Mouse (Mus musculus): ENCODE data around the gene Carmil1.

Carmil1 gene

GRCm38 (mm10) chr13:24103152-24103551 is 177.4 kb downstream of the Carmil1 start:
- no peak for DNase-seq (ENCODE audit: low spot score)

- DNase-seq (ENCODE audit: low spot score), result no peak
These were observed 178.3 kb downstream of the Carmil1 start for GRCm38 (mm10) chr13:24102256-24102655.

GRCm38 (mm10) chr13:24101157-24102130 is 179.2 kb downstream of the Carmil1 start:
- no peak for DNase-seq (ENCODE audit: low spot score)

DNA sequence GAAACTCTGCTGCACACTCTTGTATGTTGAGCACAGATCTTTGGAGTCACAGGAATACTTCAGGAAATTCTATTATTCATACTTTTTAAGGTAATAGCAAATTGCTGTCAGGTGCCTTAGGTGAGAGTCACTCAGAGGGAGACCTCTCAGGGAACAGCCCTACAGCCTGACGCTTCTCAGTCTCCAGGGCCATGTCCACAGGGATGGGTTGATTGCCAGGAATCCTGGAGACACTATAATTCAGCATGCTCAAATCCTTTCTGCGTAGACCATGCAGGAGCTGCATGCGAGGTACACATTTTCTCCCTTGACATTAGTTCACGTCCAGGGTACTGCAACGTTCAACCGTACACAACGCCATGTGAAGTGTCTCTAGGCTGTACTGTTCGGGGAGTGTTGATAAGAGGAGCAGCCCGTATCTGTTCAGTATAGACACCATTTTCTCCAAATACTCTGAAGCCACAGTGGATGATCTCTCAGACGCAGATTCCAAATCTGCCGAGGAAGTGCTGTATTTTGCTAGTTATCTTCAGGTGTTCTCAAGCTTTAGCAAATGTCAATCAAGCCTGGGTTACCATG is 180.0 kb downstream of the Carmil1 start:
- no peak for DNase-seq (ENCODE audit: low spot score)

- no peak for DNase-seq (ENCODE audit: low spot score)
These were observed 184.0 kb downstream of the Carmil1 start for GRCm38 (mm10) chr13:24096573-24096972.

DNA sequence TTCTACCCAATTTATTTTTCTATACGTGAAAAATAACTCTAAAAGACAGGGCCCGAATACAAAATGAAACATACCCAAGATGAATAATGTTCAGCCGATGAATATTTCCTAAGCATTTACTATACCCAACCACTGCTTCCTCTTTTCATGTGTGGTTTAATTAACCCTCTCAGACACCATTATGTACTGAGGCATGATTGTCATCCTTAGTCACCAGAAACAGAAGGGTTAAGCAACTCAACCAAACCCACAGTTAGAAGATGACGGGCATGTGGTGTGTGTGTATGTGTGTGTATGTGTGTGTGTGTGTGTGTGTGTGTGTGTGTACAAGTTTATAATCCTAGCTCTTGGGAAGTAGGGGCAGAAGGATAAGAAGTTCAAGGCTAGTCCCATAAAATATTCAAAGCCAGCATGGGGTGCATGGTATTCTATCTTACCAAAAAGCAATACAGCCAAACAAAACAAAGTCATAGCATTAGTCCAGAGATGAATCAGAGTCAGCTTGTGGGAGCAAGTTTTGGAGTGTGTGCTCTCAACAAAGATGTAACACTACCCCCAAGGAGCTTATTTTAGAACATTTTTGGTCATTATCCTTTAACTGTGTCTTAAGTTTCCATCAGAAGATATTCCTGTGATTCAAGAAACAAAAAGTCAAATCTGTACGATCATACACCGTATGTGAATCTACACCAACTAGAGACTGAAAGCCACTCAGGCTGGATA is 185.6 kb downstream of the Carmil1 start:
- no peak for DNase-seq (ENCODE audit: low spot score)

- DNase-seq (ENCODE audit: low spot score), result no peak
These were observed 187.5 kb downstream of the Carmil1 start for GRCm38 (mm10) chr13:24093108-24093507.

DNA sequence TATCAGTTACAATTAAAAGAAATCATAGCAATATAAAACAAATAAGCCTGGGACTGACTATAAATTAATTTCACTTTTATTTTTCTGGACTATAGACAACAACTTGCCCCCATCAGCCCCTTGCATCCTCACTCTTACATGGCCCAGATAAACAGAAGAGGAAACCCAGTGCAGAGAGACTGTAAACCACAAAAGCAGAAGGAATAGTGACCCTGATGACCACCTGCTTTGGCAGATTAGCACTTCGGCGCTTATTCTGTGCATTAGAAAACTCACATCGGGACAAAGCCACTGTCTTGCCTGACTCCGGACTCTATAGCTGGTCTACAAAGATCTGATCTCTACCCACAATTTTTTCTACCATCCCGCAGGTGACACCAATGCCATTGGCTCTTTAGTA is 188.5 kb downstream of the Carmil1 start:
- DNase-seq (ENCODE audit: low spot score), result no peak

DNA sequence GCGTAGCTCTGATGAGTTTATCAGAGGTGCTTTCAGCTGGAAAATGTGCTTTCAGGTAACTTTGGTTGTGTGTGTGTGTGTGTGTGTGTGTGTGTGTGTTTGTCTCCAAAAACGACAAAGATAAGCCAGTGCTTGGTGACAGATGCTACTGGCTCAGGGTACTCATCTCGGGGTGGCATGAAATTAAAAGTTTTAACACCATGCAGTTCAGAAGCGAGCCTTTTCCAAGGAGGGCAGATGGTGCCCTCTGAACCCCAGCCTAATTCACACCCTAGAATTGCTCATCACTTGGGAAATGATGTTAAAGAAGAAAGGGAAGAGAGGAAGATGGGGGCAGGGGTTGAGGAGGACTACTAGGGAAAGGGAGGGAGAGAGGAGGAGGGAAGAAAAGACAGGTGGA is 198.4 kb downstream of the Carmil1 start:
- no peak for DNase-seq (ENCODE audit: low spot score)

- no peak for DNase-seq (ENCODE audit: low spot score)
These were observed 198.9 kb downstream of the Carmil1 start for GRCm38 (mm10) chr13:24081698-24082097.

DNA sequence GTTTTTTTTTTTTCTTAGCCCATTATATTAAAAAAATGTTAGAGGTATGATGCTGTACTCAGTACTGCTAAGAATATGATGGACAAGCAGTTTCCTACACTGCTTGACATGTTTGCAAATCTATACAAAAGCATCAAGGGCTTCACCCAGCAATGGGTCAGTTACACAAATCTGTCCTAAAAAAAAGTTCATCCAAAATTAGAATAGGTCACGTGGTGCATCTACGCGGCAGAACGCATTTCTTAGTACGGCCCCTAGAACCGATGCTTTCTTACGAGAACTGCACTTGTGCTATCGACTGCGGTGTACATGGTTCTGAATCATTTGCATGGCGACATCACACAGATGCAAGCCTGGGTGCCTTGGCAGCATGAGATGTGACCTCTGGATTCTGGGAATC is 208.0 kb downstream of the Carmil1 start:
- DNase-seq (ENCODE audit: low spot score), result no peak

DNA sequence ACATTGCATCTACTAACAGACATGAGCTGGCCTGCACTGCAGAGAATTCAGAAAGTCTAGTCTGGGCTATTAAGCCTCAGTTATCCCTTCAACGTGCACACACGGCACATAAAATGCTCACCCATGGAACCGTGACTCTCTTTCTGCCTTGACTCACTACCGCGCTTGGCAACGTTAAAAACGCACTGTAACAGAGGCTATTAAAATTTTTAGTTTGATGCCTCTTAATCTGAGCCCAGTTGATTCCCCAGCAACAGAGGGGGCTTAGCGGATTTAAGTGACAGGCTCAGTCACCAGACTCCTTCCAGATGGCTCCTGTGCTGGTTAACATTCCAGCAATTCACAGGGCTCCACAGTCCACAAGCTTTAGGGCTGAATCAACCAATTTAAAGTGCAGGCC is 213.0 kb downstream of the Carmil1 start:
- DNase-seq (ENCODE audit: low spot score), result no peak

DNA sequence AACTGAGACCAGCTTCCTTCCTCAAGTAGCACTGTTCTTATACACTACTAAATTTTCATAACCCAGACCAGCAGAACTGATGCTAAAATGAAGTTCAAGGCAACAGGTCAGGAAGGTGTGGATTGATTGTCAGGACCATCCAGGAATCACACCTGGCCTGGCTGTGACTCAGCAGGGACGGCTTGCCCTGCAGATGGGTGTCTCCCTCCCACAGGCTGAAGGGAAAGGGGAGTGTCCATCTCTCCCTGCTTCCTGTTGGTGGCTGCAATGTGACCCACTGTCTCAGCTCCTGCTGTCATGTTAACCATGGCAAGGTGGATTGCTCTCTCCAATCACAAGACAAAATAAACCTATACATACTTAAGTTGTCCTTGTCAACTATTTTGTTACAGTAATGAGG is 215.1 kb downstream of the Carmil1 start:
- DNase-seq (ENCODE audit: low spot score), result no peak

DNA sequence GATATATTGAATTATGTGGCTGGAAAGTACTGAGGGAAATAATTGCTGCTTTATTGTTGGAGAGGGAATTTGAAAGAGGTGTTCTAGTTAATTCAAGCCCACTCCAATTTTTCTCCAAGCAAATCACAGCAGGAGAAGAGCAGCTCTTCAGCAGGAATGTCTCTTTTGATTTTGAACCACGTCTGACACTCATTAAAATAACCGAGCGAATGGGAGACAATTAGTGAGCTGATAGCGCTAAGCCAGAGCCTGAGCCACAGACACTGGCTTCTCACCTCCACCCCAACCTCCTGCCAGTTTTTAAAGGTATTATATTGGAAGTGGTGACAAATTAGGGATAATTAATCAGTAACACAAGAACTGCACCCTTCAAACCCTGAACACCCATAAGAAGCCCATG is 217.8 kb downstream of the Carmil1 start:
- DNase-seq (ENCODE audit: low spot score), result no peak

DNA sequence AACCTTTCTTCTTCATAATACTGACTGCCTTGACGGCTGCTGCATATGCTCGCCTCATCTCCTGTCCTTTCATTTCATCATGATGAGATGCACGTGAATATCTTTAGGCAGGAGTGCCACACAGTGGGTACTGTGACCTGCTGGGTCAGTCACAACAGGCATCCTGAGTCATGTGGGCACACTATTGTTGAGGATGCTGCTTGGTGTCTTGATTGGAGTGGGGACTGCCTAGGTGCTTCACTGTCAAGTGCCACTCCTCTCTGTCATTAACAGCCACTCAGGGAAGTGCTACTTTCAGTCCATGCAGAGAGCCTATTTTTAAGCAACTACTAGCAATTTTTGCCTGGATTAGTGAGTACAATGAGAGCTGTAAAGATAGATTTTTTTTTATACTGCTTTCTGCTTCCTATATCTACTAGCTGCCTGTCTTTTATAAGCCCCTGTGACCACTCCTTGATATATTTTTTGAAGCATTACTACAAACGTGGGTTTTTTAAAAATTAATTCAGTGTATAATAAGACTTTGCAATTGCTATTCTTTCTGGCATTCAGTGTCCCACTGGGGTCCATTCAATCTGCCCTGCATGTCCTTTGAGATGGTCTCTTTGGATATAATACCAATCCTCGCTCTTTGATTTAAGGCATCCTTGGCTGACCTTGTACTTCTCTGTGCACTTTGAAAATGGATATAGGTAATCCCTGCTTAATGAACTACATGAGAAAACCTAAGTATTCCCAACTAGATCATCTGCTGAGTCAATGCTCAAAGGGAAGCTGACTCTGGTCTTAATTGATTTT is 225.3 kb downstream of the Carmil1 start:
- DNase-seq (ENCODE audit: low spot score), result no peak

DNA sequence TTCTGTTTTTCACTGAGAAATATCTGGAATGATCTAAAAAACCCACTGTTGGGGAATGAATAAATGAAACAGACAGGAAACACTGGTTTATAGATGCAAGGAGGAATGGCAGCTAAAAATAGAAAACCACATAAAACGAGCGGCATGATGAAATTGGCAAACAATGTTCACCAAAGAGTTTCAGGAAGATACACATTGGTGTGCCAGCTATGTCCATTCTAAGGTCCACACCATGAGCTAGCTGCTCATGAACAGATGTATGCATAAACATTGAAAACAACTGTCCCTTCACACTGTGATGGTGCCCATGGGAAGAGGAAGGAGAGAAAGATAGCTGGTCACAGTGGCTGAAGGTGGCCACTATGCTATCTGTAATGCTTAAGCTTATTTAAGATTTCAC is 229.1 kb downstream of the Carmil1 start:
- no peak for DNase-seq (ENCODE audit: low spot score)

DNA sequence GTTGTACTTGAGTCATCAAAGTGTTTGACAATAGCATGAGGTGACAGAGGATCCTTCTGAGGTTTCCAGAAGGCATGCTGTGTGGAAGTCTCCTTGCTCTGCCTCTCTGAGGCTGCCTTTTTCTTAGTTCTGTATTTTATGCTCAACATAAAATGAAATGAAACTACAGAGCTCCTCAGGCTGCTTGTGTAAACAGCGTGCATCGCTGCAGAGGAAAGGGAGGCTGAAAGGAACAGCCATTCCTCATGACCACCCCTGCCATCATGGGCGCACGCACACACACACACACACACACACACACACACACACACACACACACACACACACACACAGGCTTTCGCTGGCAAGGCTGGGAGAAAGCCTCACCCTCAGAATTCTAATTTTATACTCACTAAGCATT is 230.3 kb downstream of the Carmil1 start:
- no peak for DNase-seq (ENCODE audit: low spot score)

- no peak for DNase-seq (ENCODE audit: low spot score)
These were observed 231.1 kb downstream of the Carmil1 start for GRCm38 (mm10) chr13:24049267-24050034.

DNA sequence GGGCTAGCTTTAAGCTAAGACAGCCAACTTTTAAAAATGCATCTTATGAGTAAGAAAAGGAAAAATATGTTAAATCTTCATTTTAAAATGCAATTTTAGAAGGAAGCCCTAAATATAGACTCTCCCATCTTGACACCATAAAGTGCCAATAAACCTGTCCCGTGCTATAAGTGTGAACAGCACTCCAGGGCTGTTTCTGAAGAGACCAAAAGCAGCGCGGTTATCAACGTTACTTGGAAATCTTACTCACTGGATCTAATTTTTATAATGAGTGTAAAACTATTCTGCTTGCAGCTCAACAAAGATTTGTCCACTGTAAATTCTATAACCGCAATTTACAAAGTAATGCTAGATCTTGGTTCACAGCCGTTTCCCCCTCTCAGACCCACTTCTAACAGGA is 232.0 kb downstream of the Carmil1 start:
- no peak for DNase-seq (ENCODE audit: low spot score)

DNA sequence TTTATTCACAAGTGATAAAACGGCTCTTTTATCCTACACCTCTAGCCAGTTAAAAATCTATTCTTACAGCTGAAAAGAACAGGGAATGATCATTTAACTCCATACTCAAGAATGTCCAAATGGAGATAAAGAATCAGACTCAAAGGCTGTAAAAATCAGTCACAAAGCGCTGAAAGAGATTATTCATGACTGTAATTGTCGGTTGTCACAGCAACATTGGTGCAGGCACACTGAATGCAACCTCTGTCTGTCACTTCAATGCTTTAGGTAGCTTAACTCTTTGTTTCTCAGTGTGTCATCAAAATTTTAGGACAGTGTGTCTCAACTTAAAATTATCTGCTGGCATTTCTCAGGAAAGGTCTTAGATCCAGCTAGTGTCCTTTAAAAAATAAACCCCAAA is 235.3 kb downstream of the Carmil1 start:
- DNase-seq (ENCODE audit: low spot score), result no peak

DNA sequence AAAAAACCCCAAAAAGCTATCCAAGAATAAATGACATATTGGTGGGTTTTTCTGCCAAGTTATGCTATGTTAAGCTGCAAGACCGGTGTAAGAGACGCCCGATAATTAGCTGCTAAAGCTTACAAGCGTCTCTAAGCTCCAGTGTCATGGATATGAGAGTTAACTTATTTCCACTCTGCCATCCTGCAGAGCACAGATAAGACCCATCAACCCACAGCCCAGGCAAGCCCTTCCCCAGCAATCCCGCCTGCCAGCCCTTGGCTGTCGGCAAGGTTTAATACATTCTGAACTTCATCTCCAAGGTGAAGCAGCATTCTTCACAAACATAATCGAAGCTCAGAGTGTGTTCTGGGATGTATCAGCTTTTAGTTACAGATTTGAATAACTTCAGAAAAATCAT is 240.4 kb downstream of the Carmil1 start:
- DNase-seq (ENCODE audit: low spot score), result no peak
